9 mouse cellular contexts compared by ENCODE assay signal in the genomic region with DNA sequence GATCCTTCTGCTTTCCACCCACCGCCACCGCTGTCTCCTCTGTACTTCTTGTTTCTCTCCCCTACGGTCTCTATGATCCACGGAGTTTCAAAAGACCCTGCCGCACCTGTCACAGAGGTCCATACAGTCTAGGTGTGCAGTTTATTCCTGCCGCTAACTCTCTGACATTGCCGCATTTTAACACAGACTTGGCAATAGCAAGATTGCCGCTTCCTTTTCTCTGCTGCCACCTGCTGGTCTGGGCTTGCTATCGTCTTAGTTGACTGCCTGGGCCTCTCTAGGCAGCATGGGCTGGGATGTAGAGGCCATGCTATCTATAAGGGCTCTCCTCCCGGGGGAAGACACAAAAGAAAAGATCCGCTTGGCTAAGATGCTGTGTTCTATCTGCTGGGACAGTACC. TPM values are rescaled to one million over a fixed set of nuclear protein-coding genes. Genes with fewer than 3 reads are reported as not detected.
DNase-seq lines count a peak whose midpoint lies in the region; ATAC-seq and TF ChIP-seq lines count a peak whose summit lies in the region.
"Had no signal": no experiment of that assay in that cellular context is flagged by ENCODE, and none has a peak within 500 bp of the region (broad histone marks: within the 10 kb centered on the region; RNA-seq: fewer than 3 reads in every experiment).

No protein-coding gene starts in this region.

- peak; percentile 90 for TF ChIP-seq CTCF in lung, adult 2 months (IDR thresholded peaks at IDR 0.05; ENCODE audit: insufficient read depth, low read length)

- H3K4me2 ChIP-seq in embryonic facial prominence, embryonic 14.5 days (ENCODE audit: low read depth, low read length), result no peak overlapping the region
- no peak overlapping the region for H3K4me2 ChIP-seq in heart, embryonic 11.5 days
- H3K4me2 ChIP-seq: heart, embryonic 13.5 days had no signal

- no peak overlapping the region for H3K9ac ChIP-seq in embryonic facial prominence, embryonic 14.5 days (ENCODE audit: low read depth, low read length)
- no peak overlapping the region for H3K9ac ChIP-seq in heart, embryonic 11.5 days (ENCODE audit: low read depth, low read length)
- H3K9ac ChIP-seq: heart, embryonic 13.5 days had no signal

- 54% methylated on average over 11 of the region's 11 CpGs for WGBS in embryonic facial prominence, embryonic 14.5 days
- WGBS in heart, embryonic 11.5 days (ENCODE audit: insufficient replicate concordance), result 61% methylated on average over 11 of the region's 11 CpGs
- WGBS in large intestine, adult 2 months, result 32% methylated on average over 11 of the region's 11 CpGs
- 38% methylated on average over 11 of the region's 11 CpGs for WGBS in lung, adult 2 months

- no peaks in the 10 kb centered on the region for H3K9me3 ChIP-seq in embryonic facial prominence, embryonic 14.5 days (ENCODE audit: control insufficient read depth, low read length)
- H3K9me3 ChIP-seq in heart, embryonic 11.5 days (replicated peaks; ENCODE audit: control insufficient read depth, low read length), result no peaks in the 10 kb centered on the region
- H3K9me3 ChIP-seq: heart, embryonic 13.5 days had no signal

- no peak overlapping the region for H3K27ac ChIP-seq in embryonic facial prominence, embryonic 14.5 days (replicated peaks; ENCODE audit: low read depth, low read length)
- 0 out of 2 replicates have a peak overlapping the region, but pooled peaks have one; percentile 10 for H3K27ac ChIP-seq in heart, embryonic 11.5 days (ENCODE audit: low read depth, low read length)
- H3K27ac ChIP-seq: heart, embryonic 13.5 days had no signal

- peak; percentile 67 for ATAC-seq in CD4-positive, CD25-positive, alpha-beta regulatory T cell, adult 4 months
- peak; percentile 77 for ATAC-seq in embryonic facial prominence, embryonic 14.5 days (ENCODE audit: low read depth)
- no peak for ATAC-seq in heart, embryonic 11.5 days (replicated peaks; ENCODE audit: insufficient number of reproducible peaks, low FRiP score, low TSS enrichment)

- peak; percentile 54 to 80 for DNase-seq in adrenal gland, postnatal 4 days (ENCODE audit: low spot score in 2 of 2)
- peak; percentile 89 for DNase-seq in embryonic facial prominence, embryonic 14.5 days (ENCODE audit: low spot score)
- DNase-seq in large intestine, adult 2 months (ENCODE audit: low read depth, low spot score), result peak; percentile 72
- DNase-seq in lung, adult 2 months, result peak; percentile 86
- DNase-seq in ovary, postnatal 14 days (ENCODE audit: low spot score), result peak; percentile 86
- peak; percentile 90 for DNase-seq in thymus, postnatal 0 days (ENCODE audit: low spot score)

- no peaks in the 10 kb centered on the region for H3K4me1 ChIP-seq in embryonic facial prominence, embryonic 14.5 days (ENCODE audit: control insufficient read depth, insufficient read depth, low read length)
- H3K4me1 ChIP-seq in heart, embryonic 11.5 days (ENCODE audit: control insufficient read depth, insufficient read depth, low read length), result no peaks in the 10 kb centered on the region
- H3K4me1 ChIP-seq in lung, adult 2 months (ENCODE audit: control insufficient read depth, insufficient read depth, low read length), result peaks cover 3% of the 10 kb centered on the region; the same call in 1 of the 2 replicates
- H3K4me1 ChIP-seq: heart, embryonic 13.5 days had no signal

- H3K27me3 ChIP-seq in embryonic facial prominence, embryonic 14.5 days (replicated peaks; ENCODE audit: control insufficient read depth, insufficient read depth, low read length), result no peaks in the 10 kb centered on the region
- no peaks in the 10 kb centered on the region for H3K27me3 ChIP-seq in heart, embryonic 11.5 days (ENCODE audit: control insufficient read depth, insufficient read depth, low read length)
- H3K27me3 ChIP-seq: heart, embryonic 13.5 days had no signal

- TF ChIP-seq POLR2A in lung, adult 2 months (IDR thresholded peaks at IDR 0.05; ENCODE audit: borderline replicate concordance, extremely low read depth, low read depth, low read length), result no peak

- H3K4me3 ChIP-seq in embryonic facial prominence, embryonic 14.5 days (ENCODE audit: low read depth, low read length), result no peak overlapping the region
- no peak overlapping the region for H3K4me3 ChIP-seq in heart, embryonic 11.5 days (ENCODE audit: low read depth, low read length)
- no peak overlapping the region for H3K4me3 ChIP-seq in lung, adult 2 months (replicated peaks; ENCODE audit: extremely low read depth, low read depth, low read length)
- H3K4me3 ChIP-seq: heart, embryonic 13.5 days had no signal

- H3K36me3 ChIP-seq in embryonic facial prominence, embryonic 14.5 days (ENCODE audit: control insufficient read depth, insufficient read depth, low read length), result peaks cover 83% of the 10 kb centered on the region
- peaks cover 50% of the 10 kb centered on the region for H3K36me3 ChIP-seq in heart, embryonic 11.5 days (ENCODE audit: control insufficient read depth, insufficient read depth, low read length)

RNA-seq across cellular contexts. Expression of gene Hal, which starts 17.2 kb away (rescaled TPM):
- 1 to 10 TPM in 1 of 2 experiments, not detected in 1; 1.0 TPM for polyA plus RNA-seq in CD4-positive, CD25-positive, alpha-beta regulatory T cell, adult 4 months (2017; shearing (Covaris generic))
- 1 to 10 TPM in 1 of 2 experiments, under 1 TPM in 1; 0.17 to 5.9 TPM for total RNA-seq in adrenal gland, postnatal 4 days (2021)
- polyA plus RNA-seq in embryonic facial prominence, embryonic 14.5 days (2014; fragmentation: Nextera tagmentation; extraction: Ambion mirVana), result 0.61 TPM in 1 of 2 replicates, not detected in the other
- not detected in 2 replicates for polyA plus RNA-seq in heart, embryonic 11.5 days (2014; fragmentation: Nextera tagmentation; extraction: Ambion mirVana)
- 0.26 and 0.29 TPM in 2 replicates for polyA plus RNA-seq in large intestine, adult 2 months (2012; rRNA removed)
- 0.45 and 0.83 TPM in 2 replicates for polyA plus RNA-seq in lung, adult 2 months (2012; rRNA removed)
- 4.2 and 5.5 TPM in 2 replicates for polyA plus RNA-seq in thymus, postnatal 0 days (2015; fragmentation: Nextera tagmentation; extraction: Ambion mirVana)

RNA-seq across cellular contexts. Expression of gene Lta4h, which starts 18.2 kb away (rescaled TPM):
- polyA plus RNA-seq in CD4-positive, CD25-positive, alpha-beta regulatory T cell, adult 4 months (2017; shearing (Covaris generic)), result 100 to 1,000 TPM; 241 to 284 TPM
- 10 to 100 TPM; 90.0 to 93.3 TPM for total RNA-seq in adrenal gland, postnatal 4 days (2021)
- 172 and 212 TPM in 2 replicates for polyA plus RNA-seq in embryonic facial prominence, embryonic 14.5 days (2014; fragmentation: Nextera tagmentation; extraction: Ambion mirVana)
- 274 and 286 TPM in 2 replicates for polyA plus RNA-seq in heart, embryonic 11.5 days (2014; fragmentation: Nextera tagmentation; extraction: Ambion mirVana)
- polyA plus RNA-seq in large intestine, adult 2 months (2012; rRNA removed), result 120 and 274 TPM in 2 replicates
- 57.7 and 82.7 TPM in 2 replicates for polyA plus RNA-seq in lung, adult 2 months (2012; rRNA removed)
- 261 and 264 TPM in 2 replicates for polyA plus RNA-seq in thymus, postnatal 0 days (2015; fragmentation: Nextera tagmentation; extraction: Ambion mirVana)
